Mouse (Mus musculus): ENCODE measurements around the gene Hoxa4. TPM values are rescaled to one million over a fixed set of nuclear protein-coding genes. Genes with fewer than 3 reads are reported as not detected.
A peak's percentile ranks its signal among the peaks of the same experiment; 100 is the strongest.

Gene Hoxa4
- polyA plus RNA-seq, 1 experiment from 2014 or later, result 0.13 TPM

DNA sequence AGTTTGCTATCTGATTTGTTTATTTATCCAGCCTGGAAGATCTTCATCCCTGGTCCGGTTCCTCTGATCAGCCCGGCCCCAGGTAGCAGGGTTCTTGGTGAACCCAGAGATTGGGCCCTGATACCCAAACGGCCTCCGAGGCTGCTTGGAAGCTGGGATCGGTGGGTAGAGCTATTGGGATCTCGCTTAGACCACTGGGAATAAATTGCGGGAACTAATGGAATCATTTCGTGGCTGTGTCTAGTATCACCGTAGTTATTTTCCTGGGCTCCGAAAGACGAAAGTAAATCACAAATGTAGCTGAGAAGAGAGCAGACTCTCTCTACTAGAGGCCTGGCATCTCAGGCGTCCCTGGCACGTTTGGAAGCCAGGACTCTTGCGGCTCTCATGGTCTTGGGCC lies 13.7 kb upstream of the Hoxa4 start:
- Histone ChIP-seq H3K27me3 (ENCODE audit: insufficient read depth, low read length) (peaks cover 93% of the 10 kb centered on the region), H3K36me3 (replicated peaks; ENCODE audit: insufficient read depth, low read length) (no peaks in the 10 kb centered on the region), H3K4me3 (ENCODE audit: low read depth, low read length) (no peak overlapping the region), H3K9ac (replicated peaks) (no peak overlapping the region), H3K4me1 (ENCODE audit: insufficient read depth) (peaks cover 6% of the 10 kb centered on the region; the same call in 1 of the 2 replicates), H3K4me2 (ENCODE audit: low read depth, low read length) (no peak overlapping the region), H3K9me3 (ENCODE audit: low read length) (no peaks in the 10 kb centered on the region), H3K27ac (ENCODE audit: low read depth) (no peak overlapping the region)
- WGBS (ENCODE audit: insufficient replicate concordance), result 53% methylated on average over 14 of the region's 14 CpGs
- no peak for ATAC-seq
- TF ChIP-seq CTCF (IDR thresholded peaks at IDR 0.05; ENCODE audit: low read depth) (no peak), EP300 (IDR thresholded peaks at IDR 0.05; ENCODE audit: low read depth) (no peak)
- DNase-seq, result no peak

DNA sequence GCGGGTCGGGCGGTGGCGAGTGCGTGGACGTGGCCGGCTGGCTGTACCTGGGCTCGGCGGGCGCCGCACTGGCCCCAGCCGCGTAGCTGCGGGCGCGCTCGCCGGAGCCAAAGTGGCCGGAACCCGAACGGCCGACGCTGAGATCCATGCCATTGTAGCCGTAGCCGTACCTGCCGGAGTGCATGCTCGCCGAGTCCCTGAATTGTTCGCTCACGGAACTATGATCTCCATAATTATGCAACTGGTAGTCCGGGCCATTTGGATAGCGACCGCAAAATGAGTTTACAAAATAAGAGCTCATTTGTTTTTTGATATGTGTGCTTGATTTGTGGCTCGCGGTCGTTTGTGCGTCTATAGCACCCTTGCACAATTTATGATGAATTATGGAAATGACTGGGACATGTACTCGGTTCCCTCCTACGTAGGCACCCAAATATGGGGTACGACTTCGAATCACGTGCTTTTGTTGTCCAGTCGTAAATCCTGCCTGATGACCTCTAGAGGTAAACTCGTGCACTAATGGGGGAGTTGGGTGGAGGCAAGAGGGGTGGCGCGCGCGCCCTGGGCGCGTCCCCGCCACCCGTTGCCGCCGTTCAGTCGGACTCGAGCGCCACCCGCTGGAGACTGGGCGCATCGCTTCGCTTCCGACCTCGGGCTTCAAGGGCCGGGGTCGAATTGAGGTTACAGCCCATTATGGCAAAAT lies 12.6 kb upstream of the Hoxa4 start, which contains the start of gene Hoxa5:
Gene Hoxa5, minus strand, starts transcription at position 538 of the 703 bp plus-strand sequence.
- WGBS (ENCODE audit: insufficient replicate concordance), result 4% methylated on average over 65 of the region's 65 CpGs

DNA sequence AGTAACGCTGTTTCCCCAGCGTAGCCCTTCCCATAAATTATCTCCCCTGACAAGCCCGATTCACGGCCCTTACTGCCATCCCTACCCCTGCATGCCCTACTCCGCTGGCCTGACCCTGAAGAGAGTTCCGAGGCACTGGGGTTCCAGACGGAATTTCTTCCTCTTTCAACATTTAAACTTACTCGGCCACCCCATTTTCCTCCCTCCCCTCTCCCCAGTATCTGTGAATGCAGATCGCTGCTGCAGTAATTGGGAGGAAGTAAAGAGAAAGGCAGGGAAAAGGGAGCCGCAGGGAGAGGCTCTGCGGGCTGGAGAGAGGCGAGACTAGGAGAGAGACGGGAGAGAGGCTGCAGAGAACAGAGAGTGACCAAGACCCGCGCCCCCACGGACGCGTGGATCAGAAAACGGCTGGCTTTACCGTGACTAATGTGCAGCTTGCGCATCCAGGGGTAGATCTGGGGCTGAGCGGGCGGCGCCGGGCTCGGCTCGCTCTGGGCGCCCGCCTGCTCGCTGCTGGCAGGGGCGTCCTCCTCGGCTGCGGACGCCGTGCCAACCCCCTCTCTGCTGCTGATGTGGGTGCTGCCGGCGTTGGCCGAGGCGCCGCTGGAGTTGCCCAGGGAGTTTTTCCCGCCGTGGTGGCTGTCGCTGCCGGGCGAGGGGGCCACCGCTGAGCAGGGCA lies 12.0 kb upstream of the Hoxa4 start:
- ATAC-seq, result peak; percentile 19; the same call in 1 of the 2 replicates
- no peak for DNase-seq
- Histone ChIP-seq H3K9me3 (ENCODE audit: low read length) (no peaks in the 10 kb centered on the region), H3K4me1 (ENCODE audit: insufficient read depth) (peaks cover 6% of the 10 kb centered on the region; the same call in 1 of the 2 replicates), H3K36me3 (replicated peaks; ENCODE audit: insufficient read depth, low read length) (no peaks in the 10 kb centered on the region), H3K4me3 (ENCODE audit: low read depth, low read length) (peak overlapping the region; percentile 52), H3K9ac (replicated peaks) (peak overlapping the region; percentile 51), H3K27me3 (ENCODE audit: insufficient read depth, low read length) (peaks cover 84% of the 10 kb centered on the region), H3K27ac (ENCODE audit: low read depth) (peak overlapping the region; percentile 22; the same call in 1 of the 2 replicates), H3K4me2 (ENCODE audit: low read depth, low read length) (peak overlapping the region; percentile 74)
- no peak for TF ChIP-seq EP300 (IDR thresholded peaks at IDR 0.05; ENCODE audit: low read depth)
- no peak for TF ChIP-seq CTCF (IDR thresholded peaks at IDR 0.05; ENCODE audit: low read depth)
- WGBS (ENCODE audit: insufficient replicate concordance), result 14% methylated on average over 40 of the region's 46 CpGs

More for the DNA sequence above, 12.6 kb upstream of the Hoxa4 start, which contains the start of gene Hoxa5:
- Histone ChIP-seq H3K9me3 (ENCODE audit: low read length) (no peaks in the 10 kb centered on the region), H3K27me3 (ENCODE audit: insufficient read depth, low read length) (peaks cover 86% of the 10 kb centered on the region), H3K36me3 (replicated peaks; ENCODE audit: insufficient read depth, low read length) (no peaks in the 10 kb centered on the region), H3K9ac (replicated peaks) (peak within 1 kb of the TSS; percentile 51), H3K4me3 (ENCODE audit: low read depth, low read length) (peak within 1 kb of the TSS; percentile 52), H3K4me1 (ENCODE audit: insufficient read depth) (peaks cover 6% of the 10 kb centered on the region; the same call in 1 of the 2 replicates), H3K27ac (ENCODE audit: low read depth) (peak within 1 kb of the TSS; percentile 22; the same call in 1 of the 2 replicates), H3K4me2 (ENCODE audit: low read depth, low read length) (peak within 1 kb of the TSS; percentile 74)
- ATAC-seq (peak; percentile 74), DNase-seq (peak; percentile 73)
- no peak for TF ChIP-seq EP300 (IDR thresholded peaks at IDR 0.05; ENCODE audit: low read depth)
- peak; percentile 79 for TF ChIP-seq CTCF (IDR thresholded peaks at IDR 0.05; ENCODE audit: low read depth)

GRCm38 (mm10) chr6:52203121-52203370 lies 11.5 kb upstream of the Hoxa4 start:
- H3K9ac ChIP-seq (replicated peaks), result peak overlapping the region; percentile 51; the same call in 1 of the 2 replicates
- H3K9me3 ChIP-seq (ENCODE audit: low read length), result no peaks in the 10 kb centered on the region
- H3K27ac ChIP-seq (ENCODE audit: low read depth), result no peak overlapping the region
- DNase-seq, result no peak
- H3K27me3 ChIP-seq (ENCODE audit: insufficient read depth, low read length), result peaks cover 84% of the 10 kb centered on the region
- H3K36me3 ChIP-seq (replicated peaks; ENCODE audit: insufficient read depth, low read length), result no peaks in the 10 kb centered on the region
- ATAC-seq, result no peak
- H3K4me1 ChIP-seq (ENCODE audit: insufficient read depth), result peaks cover 4% of the 10 kb centered on the region; the same call in 1 of the 2 replicates
- H3K4me3 ChIP-seq (ENCODE audit: low read depth, low read length), result peak overlapping the region; percentile 52
- peak overlapping the region; percentile 74 for H3K4me2 ChIP-seq (ENCODE audit: low read depth, low read length)
- TF ChIP-seq EP300 (IDR thresholded peaks at IDR 0.05; ENCODE audit: low read depth), result no peak
- WGBS (ENCODE audit: insufficient replicate concordance), result 30% methylated on average over 10 of the region's 10 CpGs

DNA sequence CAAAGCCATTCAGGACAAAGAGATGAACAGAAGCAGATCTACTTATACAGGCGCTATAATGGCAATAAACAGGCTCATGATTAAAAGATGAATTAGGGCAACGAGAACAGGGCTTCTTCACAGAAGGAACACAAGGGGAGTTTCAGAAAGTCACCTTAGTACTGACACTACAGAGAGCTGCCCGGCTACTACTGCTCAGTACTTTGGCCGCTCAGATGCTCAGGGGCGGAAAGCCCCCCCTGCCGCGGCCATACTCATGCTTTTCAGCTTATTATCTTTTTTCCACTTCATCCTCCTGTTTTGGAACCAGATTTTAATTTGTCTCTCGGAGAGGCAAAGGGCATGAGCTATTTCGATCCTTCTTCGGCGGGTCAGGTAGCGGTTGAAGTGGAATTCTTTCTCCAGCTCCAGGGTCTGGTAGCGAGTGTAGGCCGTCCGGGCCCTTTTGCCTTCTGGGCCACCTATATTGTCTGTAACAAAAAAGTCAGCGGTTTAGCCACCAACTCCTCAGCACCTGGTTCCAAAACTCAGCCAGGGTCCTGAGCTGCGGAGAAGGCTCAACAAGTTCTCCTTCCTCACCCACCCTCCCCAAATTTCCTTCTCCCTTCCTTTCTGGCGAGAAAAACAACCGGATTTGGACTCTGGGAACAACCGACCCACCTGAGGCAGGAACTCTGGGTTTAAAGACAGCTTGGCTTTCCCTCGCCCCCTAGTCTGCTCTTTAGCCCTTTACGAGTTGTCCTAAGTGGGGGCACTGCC lies 11.0 kb upstream of the Hoxa4 start:
- H3K27me3 ChIP-seq (ENCODE audit: insufficient read depth, low read length), result peaks cover 84% of the 10 kb centered on the region
- H3K36me3 ChIP-seq (replicated peaks; ENCODE audit: insufficient read depth, low read length), result no peaks in the 10 kb centered on the region
- H3K9me3 ChIP-seq (ENCODE audit: low read length), result no peaks in the 10 kb centered on the region
- peak overlapping the region; percentile 74 for H3K4me2 ChIP-seq (ENCODE audit: low read depth, low read length)
- ATAC-seq (no peak), DNase-seq (no peak)
- peaks cover 4% of the 10 kb centered on the region; the same call in 1 of the 2 replicates for H3K4me1 ChIP-seq (ENCODE audit: insufficient read depth)
- TF ChIP-seq EP300 (IDR thresholded peaks at IDR 0.05; ENCODE audit: low read depth) (no peak), CTCF (IDR thresholded peaks at IDR 0.05; ENCODE audit: low read depth) (no peak)
- whole genome bisulfite sequencing (ENCODE audit: insufficient replicate concordance), result 49% methylated on average over 22 of the region's 22 CpGs
- H3K27ac ChIP-seq (ENCODE audit: low read depth), result no peak overlapping the region
- no peak overlapping the region for H3K9ac ChIP-seq (replicated peaks)
- peak overlapping the region; percentile 52 for H3K4me3 ChIP-seq (ENCODE audit: low read depth, low read length)

GRCm38 (mm10) chr6:52201269-52201668 lies 9.7 kb upstream of the Hoxa4 start:
- DNase-seq (no peak), ATAC-seq (no peak)
- no peak overlapping the region for H3K9ac ChIP-seq (replicated peaks)
- H3K27ac ChIP-seq (ENCODE audit: low read depth), result no peak overlapping the region
- H3K27me3 ChIP-seq (ENCODE audit: insufficient read depth, low read length), result peaks cover 79% of the 10 kb centered on the region
- no peak overlapping the region for H3K4me2 ChIP-seq (ENCODE audit: low read depth, low read length)
- TF ChIP-seq EP300 (IDR thresholded peaks at IDR 0.05; ENCODE audit: low read depth) (no peak), CTCF (IDR thresholded peaks at IDR 0.05; ENCODE audit: low read depth) (no peak)
- WGBS (ENCODE audit: insufficient replicate concordance), result 65% methylated on average over 1 of the region's 1 CpGs
- H3K4me3 ChIP-seq (ENCODE audit: low read depth, low read length), result no peak overlapping the region
- no peaks in the 10 kb centered on the region for H3K36me3 ChIP-seq (replicated peaks; ENCODE audit: insufficient read depth, low read length)
- peaks cover 4% of the 10 kb centered on the region; the same call in 1 of the 2 replicates for H3K4me1 ChIP-seq (ENCODE audit: insufficient read depth)
- H3K9me3 ChIP-seq (ENCODE audit: low read length), result no peaks in the 10 kb centered on the region
